Mouse (Mus musculus) NIH3T3 (cell line): Measurements from ENCODE around the gene Inhbc.
"Not testable (repeated sequence)": the region's sequence is repeated elsewhere in the genome, so short reads cannot be mapped to it uniquely, and the experiment has no call there.

ENCODE experiments used
- DNase-seq: peaks from one replicate; pipeline ENCODE4 v3.0.0-alpha.2; 2012; ENCODE audit warnings: low read depth

Gene Inhbc

GRCm38 (mm10) chr10:127326017-127326801 is 44.0 kb downstream of the Inhbc start:
- DNase-seq = no peak

- no peak for DNase-seq
Measured at GRCm38 (mm10) chr10:127325454-127326016, 44.7 kb downstream of the Inhbc start.

- DNase-seq = peak; percentile 62
Measured at GRCm38 (mm10) chr10:127324495-127324894, 45.7 kb downstream of the Inhbc start.

- no peak for DNase-seq
Measured at GRCm38 (mm10) chr10:127323131-127323855, 46.9 kb downstream of the Inhbc start.

DNA sequence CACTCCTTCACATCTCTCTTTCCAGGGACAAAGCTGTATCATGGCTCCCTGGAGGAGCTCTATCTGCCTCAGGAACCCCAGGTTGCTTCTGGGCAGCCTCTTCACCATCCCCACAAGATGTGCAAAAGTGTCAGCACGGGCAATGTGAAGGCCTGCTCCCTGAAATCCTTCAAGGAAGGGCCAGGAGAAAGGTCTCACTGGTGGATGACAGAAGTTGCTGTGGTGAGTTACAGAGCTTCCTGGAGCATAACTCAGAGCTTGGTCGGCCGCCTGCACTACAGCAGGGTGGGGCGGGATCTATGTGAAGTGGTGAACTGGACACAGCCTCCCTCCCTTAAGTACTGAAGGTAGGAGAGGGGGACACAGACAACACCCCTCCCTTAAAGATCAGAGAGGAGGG is 47.6 kb downstream of the Inhbc start:
- no peak for DNase-seq

GRCm38 (mm10) chr10:127322178-127322577 is 48.1 kb downstream of the Inhbc start:
- no peak for DNase-seq

- DNase-seq = no peak
Measured at GRCm38 (mm10) chr10:127321621-127322020, 48.6 kb downstream of the Inhbc start, which contains the start of gene Arhgap9. TSS of gene Arhgap9 (plus strand) at chr10:127321964.

DNA sequence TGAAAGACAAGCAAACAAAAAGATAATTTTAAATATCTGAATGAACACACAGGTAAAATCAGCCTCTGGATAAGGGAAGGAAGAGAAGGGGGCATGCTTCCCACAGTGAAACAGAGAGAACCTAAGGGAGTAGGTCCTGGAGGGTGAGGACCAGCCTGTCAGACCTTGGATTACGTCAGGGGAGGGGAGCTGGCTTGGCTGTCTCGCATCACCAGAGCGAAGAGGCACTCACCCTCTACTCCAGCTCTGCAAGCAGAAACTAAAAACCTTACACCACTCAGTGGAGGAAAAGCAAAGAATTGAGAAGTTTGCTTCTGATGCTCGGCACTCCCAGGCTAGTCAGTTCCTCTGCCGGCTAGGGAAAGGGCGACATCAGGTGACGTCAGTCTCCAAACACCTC is 50.3 kb downstream of the Inhbc start:
- DNase-seq = no peak

- DNase-seq = no peak
Measured at GRCm38 (mm10) chr10:127318009-127318408, 52.2 kb downstream of the Inhbc start.

GRCm38 (mm10) chr10:127317277-127317676 is 53.0 kb downstream of the Inhbc start:
- no peak for DNase-seq

GRCm38 (mm10) chr10:127314950-127315349 is 55.3 kb downstream of the Inhbc start:
- not testable (repeated sequence) for DNase-seq

GRCm38 (mm10) chr10:127313516-127313915 is 56.7 kb downstream of the Inhbc start:
- not testable (repeated sequence) for DNase-seq

DNA sequence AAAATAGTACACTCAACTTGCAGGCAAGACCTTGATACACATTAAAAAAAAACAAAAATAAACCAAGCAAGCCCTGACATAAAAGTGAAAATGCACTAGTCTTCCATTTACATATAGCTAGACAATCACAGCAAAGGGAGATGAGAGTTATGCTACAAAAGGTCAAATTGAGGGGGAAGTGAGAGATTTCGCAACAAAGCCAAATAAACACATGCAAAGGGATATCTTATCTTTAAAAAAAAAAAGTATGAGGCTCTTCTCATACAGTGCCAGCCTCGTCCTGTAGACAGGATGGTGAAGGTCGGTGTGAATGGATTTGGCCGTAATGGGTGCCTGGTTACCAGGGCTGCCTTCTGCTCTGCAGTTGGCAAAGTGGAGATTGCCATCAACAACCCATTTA is 57.4 kb downstream of the Inhbc start:
- DNase-seq = no peak

DNA sequence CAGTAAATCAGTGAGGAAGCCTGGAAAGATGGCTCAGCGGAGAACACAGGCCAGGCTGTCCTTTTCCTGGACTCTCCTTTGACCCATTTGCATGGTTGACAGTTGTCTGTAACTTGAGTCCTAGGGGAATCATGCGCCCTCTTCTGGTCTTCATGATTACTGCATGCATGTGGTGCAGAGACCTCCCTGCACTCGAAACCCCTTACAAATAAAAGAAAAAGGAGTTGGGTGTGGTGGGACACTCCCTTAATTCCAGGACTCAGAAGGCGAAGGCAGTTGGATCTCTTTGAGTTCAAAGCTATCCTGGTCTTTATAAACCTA is 57.9 kb downstream of the Inhbc start:
- peak; percentile 92 for DNase-seq

GRCm38 (mm10) chr10:127311476-127312355 is 58.5 kb downstream of the Inhbc start, which contains the start of gene Mars:
TSS of gene Mars (minus strand) at chr10:127311786.
- peak; percentile 97 for DNase-seq

- no peak for DNase-seq
Measured at GRCm38 (mm10) chr10:127310523-127311475, 59.4 kb downstream of the Inhbc start.

DNA sequence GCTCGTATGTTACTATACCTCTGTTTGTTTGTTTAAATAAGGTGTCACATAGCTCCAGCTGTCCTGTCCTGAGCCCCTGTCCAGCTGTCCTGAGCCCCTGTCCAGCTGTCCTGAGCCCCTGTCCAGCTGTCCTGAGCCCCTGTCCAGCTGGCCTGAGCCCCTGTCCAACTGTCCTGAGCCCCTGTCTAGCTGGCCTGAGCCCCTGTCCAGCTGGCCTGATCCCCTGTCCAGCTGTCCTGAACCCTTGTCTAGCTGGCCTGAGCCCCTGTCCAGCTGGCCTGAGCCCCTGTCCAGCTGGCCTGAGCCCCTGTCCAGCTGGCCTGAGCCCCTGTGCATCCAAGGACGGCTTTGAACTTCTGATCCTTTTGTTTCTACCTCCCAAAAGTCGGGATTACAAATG is 61.1 kb downstream of the Inhbc start:
- DNase-seq = not testable (repeated sequence)
